Mouse (Mus musculus): ENCODE data around the gene Gm29554.
"Not testable (repeated sequence)": the region's sequence is repeated elsewhere in the genome, so short reads cannot be mapped to it uniquely, and the experiment has no call there.

Gene Gm29554

GRCm38 (mm10) chrY:12273632-12274031 is at the start of gene Gm29554:
TSS of gene Gm29554 (plus strand) at chrY:12273932.
- not testable (repeated sequence) for DNase-seq (ENCODE audit: low read depth in 1 of 2, low spot score in 2 of 2)

Measured in monocyte, adult 2 months (primary cell).